Mouse (Mus musculus) CH12.LX (cell line): ENCODE measurements around the gene Sdsl. TPM values are rescaled to one million over a fixed set of nuclear protein-coding genes. Genes with fewer than 3 reads are reported as not detected.

Experiments
- DNase-seq: peaks from one replicate; pipeline ENCODE4 v3.0.0-alpha.2; 2013; ENCODE audit errors: extremely low read depth
- H3K27ac ChIP-seq: 2 replicates; pipeline ENCODE4 v1.5.1; 2012; ENCODE audit warnings: low read depth, mild to moderate bottlenecking, control low read depth, moderate library complexity; ENCODE audit not compliant: insufficient read depth
- H3K27me3 ChIP-seq: replicated peaks from 2 replicates; pipeline ENCODE3; 2012; ENCODE audit warnings: inconsistent platforms
- H3K36me3 ChIP-seq, 2 experiments: replicated peaks in 1 of 2; 2 replicates each; pipeline versions ENCODE3 to v1.6.1; 2012; ENCODE audit warnings: inconsistent platforms in 1 of 2, low read length in 1 of 2, mild to moderate bottlenecking in 1 of 2, mixed read lengths in 1 of 2, moderate library complexity in 1 of 2; ENCODE audit not compliant: control insufficient read depth in 1 of 2, insufficient read depth in 1 of 2
- H3K4me1 ChIP-seq, 2 experiments: 2 replicates each; pipeline ENCODE4 v1.6.1; 2012; ENCODE audit warnings: inconsistent platforms in 1 of 2, moderate library complexity in 1 of 2; ENCODE audit not compliant: insufficient read depth in 2 of 2, control insufficient read depth in 1 of 2
- H3K4me2 ChIP-seq: 2 replicates; pipeline ENCODE4 v1.6.1; 2012; ENCODE audit warnings: low read depth, mild to moderate bottlenecking, control low read depth; ENCODE audit not compliant: poor library complexity, insufficient read depth, severe bottlenecking
- H3K4me3 ChIP-seq, 3 experiments: fragments of 150-350 bp in 1 of 3; sonication (generic) in 1 of 3; replicated peaks in 1 of 3; 2 replicates each; pipeline versions ENCODE3 to v1.5.1; 2011 to 2012; ENCODE audit warnings: low read depth in 2 of 3, low read length in 2 of 3, mild to moderate bottlenecking in 2 of 3, moderate library complexity in 2 of 3, control low read depth in 1 of 3, improper control_type of control experiment in 1 of 3, inconsistent platforms in 1 of 3, mixed read lengths in 1 of 3; ENCODE audit not compliant: poor library complexity in 1 of 3
- H3K79me2 ChIP-seq: replicated peaks from 2 replicates; pipeline ENCODE4 v1.6.1; 2012; ENCODE audit warnings: mild to moderate bottlenecking, moderate library complexity; ENCODE audit not compliant: control insufficient read depth, poor library complexity, insufficient read depth, severe bottlenecking; ENCODE audit errors: extremely low read depth
- H3K9ac ChIP-seq: 2 replicates; pipeline ENCODE4 v1.6.1; 2012; ENCODE audit warnings: low read depth, mild to moderate bottlenecking, control low read depth, moderate library complexity; ENCODE audit not compliant: insufficient read depth
- H3K9me3 ChIP-seq: replicated peaks from 2 replicates; pipeline ENCODE3; 2012; ENCODE audit warnings: low read length, inconsistent platforms, mixed read lengths
- BHLHE40 ChIP-seq: IDR thresholded peaks from 2 replicates; pipeline ENCODE4 v1.6.1; 2011; ENCODE audit warnings: mild to moderate bottlenecking, low read depth, low read length, improper control_type of control experiment
- CHD1 ChIP-seq: IDR thresholded peaks from 2 replicates; pipeline ENCODE4 v1.6.1; 2012; ENCODE audit warnings: low read depth, low read length, improper control_type of control experiment, inconsistent platforms
- CHD2 ChIP-seq: IDR thresholded peaks from 2 replicates; pipeline ENCODE4 v1.6.1; 2011; ENCODE audit warnings: low read length, improper control_type of control experiment
- E2F4 ChIP-seq: IDR thresholded peaks from 2 replicates; pipeline ENCODE4 v1.6.1; 2011; ENCODE audit warnings: low read depth, low read length, improper control_type of control experiment; ENCODE audit not compliant: insufficient replicate concordance
- JUN ChIP-seq: IDR thresholded peaks from 2 replicates; pipeline ENCODE4 v1.6.1; 2011; ENCODE audit warnings: low read depth, mild to moderate bottlenecking, low read length, improper control_type of control experiment, moderate library complexity; ENCODE audit not compliant: insufficient read depth
- KAT2A ChIP-seq: IDR thresholded peaks from 2 replicates; pipeline ENCODE4 v1.6.1; 2012; ENCODE audit warnings: low read length, improper control_type of control experiment, inconsistent platforms; ENCODE audit not compliant: insufficient replicate concordance
- MAFK ChIP-seq: IDR thresholded peaks from 2 replicates; pipeline ENCODE4 v1.6.1; 2011; ENCODE audit warnings: low read length, improper control_type of control experiment; ENCODE audit not compliant: insufficient replicate concordance
- MEF2A ChIP-seq: IDR thresholded peaks from 2 replicates; pipeline ENCODE4 v1.6.1; 2014; ENCODE audit warnings: low read depth, mild to moderate bottlenecking, inconsistent platforms, low read length, improper control_type of control experiment, borderline replicate concordance
- POLR2A ChIP-seq: IDR thresholded peaks from 2 replicates; pipeline ENCODE4 v1.6.1; 2011; ENCODE audit warnings: low read depth, mild to moderate bottlenecking, improper control_type of control experiment, low read length
- RCOR1 ChIP-seq: conservative IDR thresholded peaks from 2 replicates; pipeline ENCODE4 v1.6.1; 2012; ENCODE audit warnings: low read depth, mild to moderate bottlenecking, inconsistent platforms, low read length, improper control_type of control experiment
- SIN3A ChIP-seq: IDR thresholded peaks from 2 replicates; pipeline ENCODE4 v1.6.1; 2012; ENCODE audit warnings: low read length, improper control_type of control experiment, inconsistent platforms
- UBTF ChIP-seq: IDR thresholded peaks from 2 replicates; pipeline ENCODE4 v1.6.1; 2012; ENCODE audit warnings: low read depth, mild to moderate bottlenecking, inconsistent platforms, low read length, improper control_type of control experiment, moderate library complexity
- USF2 ChIP-seq: conservative IDR thresholded peaks from 2 replicates; pipeline ENCODE4 v1.6.1; 2011; ENCODE audit warnings: low read depth, low read length, improper control_type of control experiment
- ZKSCAN1 ChIP-seq: IDR thresholded peaks from 2 replicates; pipeline ENCODE4 v1.6.1; 2012; ENCODE audit warnings: low read depth, inconsistent platforms, low read length, improper control_type of control experiment, borderline replicate concordance
- ZMIZ1 ChIP-seq: IDR thresholded peaks from 2 replicates; pipeline ENCODE4 v1.6.1; 2012; ENCODE audit warnings: low read depth, mild to moderate bottlenecking, inconsistent platforms, low read length, improper control_type of control experiment
- dilution Hi-C: fragments of 300-500 bp; cut with MboI; formaldehyde crosslinking; loops from 2 replicates; pipeline ENCODE4 v1.14.3; 2020; ENCODE audit warnings: low sequenced_read_pairs; ENCODE audit not compliant: extremely low pct_unique_long_range_greater_than_20kb, extremely low pct_ligation_motif_present
- in situ Hi-C: fragments of 300-500 bp; cut with MboI; formaldehyde crosslinking; loops from 3 replicates; pipeline ENCODE4 v1.14.3; 2019; ENCODE audit warnings: low sequenced_read_pairs, low pct_ligation_motif_present, low pct_unique_long_range_greater_than_20kb, mixed read lengths
- polyA plus RNA-seq: library from polyadenylated mRNA; unstranded; fragments of >175 nt; gene quantifications from 2 replicates; pipeline ENCODE4 v1.2.1, GENCODE M21; 2012; ENCODE audit warnings: low read depth; ENCODE audit not compliant: insufficient read length
- total RNA-seq, 2 experiments: library from RNA; depleted of rRNA; stranded (reverse); fragments of 300-350 nt in 1 of 2; fragments of >200 nt in 1 of 2; gene quantifications; 2 replicates each; pipeline ENCODE4 v1.2.3; 2012 to 2014

Sdsl gene
- total and polyA plus RNA-seq, 3 experiments = 0.37 to 4.0 TPM; not detected in 1

DNA sequence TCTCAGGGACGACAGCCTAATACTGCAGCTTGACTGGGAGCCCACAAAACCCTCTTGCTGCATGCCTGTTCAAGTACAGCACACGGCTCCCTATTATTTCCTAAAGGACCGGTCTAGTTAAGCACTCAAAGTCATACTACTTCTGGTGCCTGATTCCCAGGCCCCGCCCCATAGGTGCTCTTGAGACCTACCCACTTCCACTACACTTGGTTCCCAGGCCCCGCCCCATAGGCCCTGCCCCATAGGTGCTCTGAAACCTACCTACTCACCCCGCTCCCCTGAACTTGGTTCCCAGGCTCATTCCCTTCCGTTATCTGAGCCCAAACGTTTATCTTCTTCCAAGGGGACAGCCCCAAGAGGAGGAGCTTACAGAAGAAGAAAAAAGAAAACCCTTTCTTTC, 15.2 kb upstream of the Sdsl start:
- Histone ChIP-seq H3K79me2 (no peaks in the 10 kb centered on the region), H3K9ac (no peak overlapping the region), H3K27ac (no peak overlapping the region), H3K27me3 (no peaks in the 10 kb centered on the region), H3K9me3 (peaks cover 3% of the 10 kb centered on the region), H3K4me3 (peak overlapping the region in 1 of 3 experiments; percentile 11)
- no peak for TF ChIP-seq JUN
- no peak for TF ChIP-seq UBTF
- no peak for TF ChIP-seq CHD2
- TF ChIP-seq MEF2A = no peak
- no peak for TF ChIP-seq RCOR1
- no peak for TF ChIP-seq USF2
- TF ChIP-seq, all 38 proteins: peak for 0
- H3K36me3 ChIP-seq = peaks cover 59 to 86% of the 10 kb centered on the region in 2 experiments
- H3K4me1 ChIP-seq = peaks cover 40 to 87% of the 10 kb centered on the region in 2 experiments
- no peak overlapping the region for H3K4me2 ChIP-seq
- no peak for DNase-seq
- dilution Hi-C loops = no loop called here
- in situ Hi-C loops = no loop called here

DNA sequence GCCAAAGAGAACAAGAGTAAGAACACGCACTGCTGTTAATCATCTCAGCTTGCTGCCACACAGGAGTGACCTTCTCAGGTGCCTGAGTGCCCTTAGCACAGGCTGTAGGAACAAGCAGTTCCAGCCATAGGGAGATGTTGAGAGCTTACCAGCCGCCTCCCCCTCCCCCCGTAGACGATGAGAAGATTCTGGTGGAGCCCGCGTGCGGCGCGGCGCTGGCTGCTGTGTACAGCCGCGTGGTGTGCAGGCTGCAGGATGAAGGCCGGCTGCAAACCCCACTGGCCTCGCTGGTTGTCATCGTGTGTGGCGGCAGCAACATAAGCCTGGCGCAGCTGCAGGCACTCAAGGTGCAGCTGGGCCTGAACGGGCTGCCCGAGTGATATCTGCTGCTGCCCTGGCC, 10.8 kb upstream of the Sdsl start:
- Histone ChIP-seq H3K36me3 (peaks cover 45 to 56% of the 10 kb centered on the region in 2 experiments), H3K9me3 (peaks cover 3% of the 10 kb centered on the region), H3K9ac (no peak overlapping the region), H3K4me3 (no peak overlapping the region), H3K4me2 (no peak overlapping the region), H3K27me3 (peaks cover under 1% of the 10 kb centered on the region), H3K27ac (no peak overlapping the region), H3K4me1 (peaks cover 18 to 54% of the 10 kb centered on the region in 2 experiments), H3K79me2 (no peaks in the 10 kb centered on the region)
- TF ChIP-seq ZKSCAN1 (no peak), BHLHE40 (no peak), POLR2A (no peak), KAT2A (no peak), SIN3A (no peak), USF2 (no peak), CHD1 (no peak)
- dilution Hi-C loops (no loop called here), in situ Hi-C loops (no loop called here)
- no peak for DNase-seq

GRCm38 (mm10) chr5:120481205-120481604, 8.6 kb upstream of the Sdsl start:
- Histone ChIP-seq H3K79me2 (no peaks in the 10 kb centered on the region), H3K9ac (no peak overlapping the region), H3K4me3 (no peak overlapping the region), H3K27ac (no peak overlapping the region), H3K36me3 (peaks cover 26 to 35% of the 10 kb centered on the region in 2 experiments), H3K9me3 (peaks cover 3% of the 10 kb centered on the region), H3K4me1 (peaks cover 3 to 38% of the 10 kb centered on the region in 2 experiments; a peak in 3 of 4 replicates), H3K4me2 (no peak overlapping the region), H3K27me3 (peaks cover 14% of the 10 kb centered on the region)
- dilution Hi-C loops = no loop called here
- no peak for TF ChIP-seq ZMIZ1
- peak; percentile 73 for TF ChIP-seq MAFK
- no peak for TF ChIP-seq E2F4
- in situ Hi-C loops = no loop called here
- DNase-seq = no peak
